Mouse (Mus musculus) heart, embryonic 11.5 days (tissue): ENCODE data around the gene Ak3. TPM values are rescaled to one million over a fixed set of nuclear protein-coding genes. Genes with fewer than 3 reads are reported as not detected.

Experiments
- ATAC-seq: fragments of 200-750 bp; cut with Nextera tagmentation; replicated peaks from 2 replicates; pipeline ENCODE4 v1.8.0; 2017; ENCODE audit warnings: moderate library complexity; ENCODE audit not compliant: insufficient number of reproducible peaks, low FRiP score, low TSS enrichment
- H3K27ac ChIP-seq: fragments of 300-500 bp; sonication (generic); 2 replicates; pipeline ENCODE4 v1.5.1; 2014; ENCODE audit warnings: mild to moderate bottlenecking, low read depth, low read length
- H3K27me3 ChIP-seq: fragments of 300-500 bp; sonication (generic); 2 replicates; pipeline ENCODE4 v1.6.1; 2014; ENCODE audit warnings: mild to moderate bottlenecking, low read length, mixed read lengths; ENCODE audit not compliant: control insufficient read depth, insufficient read depth
- H3K36me3 ChIP-seq: fragments of 300-500 bp; sonication (generic); 2 replicates; pipeline ENCODE4 v1.6.1; 2014; ENCODE audit warnings: mild to moderate bottlenecking, low read length, moderate library complexity, mixed read lengths; ENCODE audit not compliant: control insufficient read depth, insufficient read depth
- H3K4me1 ChIP-seq: fragments of 300-500 bp; sonication (generic); 2 replicates; pipeline ENCODE4 v1.6.1; 2014; ENCODE audit warnings: low read length; ENCODE audit not compliant: control insufficient read depth, insufficient read depth
- H3K4me2 ChIP-seq: fragments of 300-500 bp; sonication (generic); 2 replicates; pipeline ENCODE4 v1.6.1; 2014; ENCODE audit warnings: mild to moderate bottlenecking, moderate library complexity
- H3K4me3 ChIP-seq: fragments of 300-500 bp; sonication (generic); 2 replicates; pipeline ENCODE4 v1.5.1; 2014; ENCODE audit warnings: low read depth, low read length
- H3K9ac ChIP-seq: fragments of 300-500 bp; sonication (generic); 2 replicates; pipeline ENCODE4 v1.6.1; 2014; ENCODE audit warnings: mild to moderate bottlenecking, low read depth, low read length, moderate library complexity
- H3K9me3 ChIP-seq: fragments of 300-500 bp; sonication (generic); replicated peaks from 2 replicates; pipeline ENCODE4 v1.6.1; 2016; ENCODE audit warnings: low read length; ENCODE audit not compliant: control insufficient read depth
- WGBS: fragments of 180-500 bp; shearing (Covaris S2); extraction: QIAGEN DNeasy Blood & Tissue Kit; methylation state at CpG from one replicate; pipeline ENCODE4 v1.1.7; 2014; ENCODE audit not compliant: insufficient replicate concordance; 5-methylcytosine and 5-hydroxymethylcytosine counted together
- polyA plus RNA-seq: library from polyadenylated mRNA; unstranded; fragments of >200 nt; fragmentation: Nextera tagmentation; extraction: Ambion mirVana; gene quantifications from 2 replicates; pipeline ENCODE4 v1.2.1, GENCODE M21; 2014

The Ak3 gene
- polyA plus RNA-seq, 1 experiment from 2014 or later = 74.4 TPM

- no peaks in the 10 kb centered on the region for H3K9me3 ChIP-seq
- H3K4me1 ChIP-seq = peaks cover 8% of the 10 kb centered on the region; the same call in 1 of the 2 replicates
- WGBS = 88% methylated on average over 7 of the region's 7 CpGs
- H3K4me3 ChIP-seq = no peak overlapping the region
- H3K4me2 ChIP-seq = no peak overlapping the region
- no peak overlapping the region for H3K27ac ChIP-seq
- ATAC-seq = no peak
- peaks cover 18% of the 10 kb centered on the region for H3K36me3 ChIP-seq
- no peak overlapping the region for H3K9ac ChIP-seq
- H3K27me3 ChIP-seq = no peaks in the 10 kb centered on the region
Observed at GRCm38 (mm10) chr19:28994870-28995269, 52.9 kb downstream of the Ak3 start.

GRCm38 (mm10) chr19:28991391-28991790, 56.4 kb downstream of the Ak3 start:
- Histone ChIP-seq H3K4me3 (peak overlapping the region; percentile 77), H3K4me2 (peak overlapping the region; percentile 67), H3K9ac (peak overlapping the region; percentile 93), H3K9me3 (no peaks in the 10 kb centered on the region), H3K4me1 (peaks cover 8% of the 10 kb centered on the region; the same call in 1 of the 2 replicates), H3K27me3 (no peaks in the 10 kb centered on the region), H3K36me3 (peaks cover 16% of the 10 kb centered on the region), H3K27ac (no peak overlapping the region)
- no peak for ATAC-seq
- WGBS = 72% methylated on average over 5 of the region's 5 CpGs

GRCm38 (mm10) chr19:28990590-28991221, 57.1 kb downstream of the Ak3 start:
- H3K9me3 ChIP-seq = no peaks in the 10 kb centered on the region
- peaks cover 14% of the 10 kb centered on the region for H3K36me3 ChIP-seq
- H3K27me3 ChIP-seq = no peaks in the 10 kb centered on the region
- peak overlapping the region; percentile 92 for H3K27ac ChIP-seq
- H3K9ac ChIP-seq = peak overlapping the region; percentile 93
- under 1% methylated on average over 32 of the region's 41 CpGs for WGBS
- H3K4me2 ChIP-seq = peak overlapping the region; percentile 67
- ATAC-seq = peak; percentile 58
- peak overlapping the region; percentile 77 for H3K4me3 ChIP-seq
- peaks cover 8% of the 10 kb centered on the region; the same call in 1 of the 2 replicates for H3K4me1 ChIP-seq

GRCm38 (mm10) chr19:28990194-28990589, 57.6 kb downstream of the Ak3 start, which contains the start of gene Cdc37l1:
Gene Cdc37l1, plus strand, starts transcription at chr19:28990352.
- peak within 1 kb of the TSS; percentile 67 for H3K4me2 ChIP-seq
- peak within 1 kb of the TSS; percentile 77 for H3K4me3 ChIP-seq
- ATAC-seq = peak; percentile 98
- H3K9me3 ChIP-seq = no peaks in the 10 kb centered on the region
- H3K27ac ChIP-seq = peak within 1 kb of the TSS; percentile 92
- WGBS = under 1% methylated on average over 37 of the region's 37 CpGs
- H3K27me3 ChIP-seq = no peaks in the 10 kb centered on the region
- peak within 1 kb of the TSS; percentile 93 for H3K9ac ChIP-seq
- H3K36me3 ChIP-seq = peaks cover 11% of the 10 kb centered on the region
- peaks cover 8% of the 10 kb centered on the region; the same call in 1 of the 2 replicates for H3K4me1 ChIP-seq

- Histone ChIP-seq H3K27me3 (no peaks in the 10 kb centered on the region), H3K4me1 (peaks cover 8% of the 10 kb centered on the region; the same call in 1 of the 2 replicates), H3K9ac (peak overlapping the region; percentile 93), H3K4me3 (peak overlapping the region; percentile 77), H3K4me2 (peak overlapping the region; percentile 67), H3K36me3 (peaks cover 5% of the 10 kb centered on the region), H3K27ac (peak overlapping the region; percentile 92; the same call in 1 of the 2 replicates), H3K9me3 (no peaks in the 10 kb centered on the region)
- no peak for ATAC-seq
- 52% methylated on average over 8 of the region's 8 CpGs for WGBS
Observed at GRCm38 (mm10) chr19:28989515-28989914, 58.2 kb downstream of the Ak3 start.

- WGBS = 69% methylated on average over 7 of the region's 7 CpGs
- Histone ChIP-seq H3K4me2 (no peak overlapping the region), H3K9me3 (no peaks in the 10 kb centered on the region), H3K36me3 (no peaks in the 10 kb centered on the region), H3K27me3 (no peaks in the 10 kb centered on the region), H3K4me1 (no peaks in the 10 kb centered on the region), H3K9ac (no peak overlapping the region), H3K4me3 (no peak overlapping the region), H3K27ac (no peak overlapping the region)
- no peak for ATAC-seq
Observed at GRCm38 (mm10) chr19:28982617-28983016, 65.1 kb downstream of the Ak3 start.

GRCm38 (mm10) chr19:28974862-28975611, 72.7 kb downstream of the Ak3 start:
- H3K27me3 ChIP-seq = peaks cover 3% of the 10 kb centered on the region; the same call in 1 of the 2 replicates
- peak overlapping the region; percentile 29; the same call in 1 of the 2 replicates for H3K9ac ChIP-seq
- no peak overlapping the region for H3K27ac ChIP-seq
- no peak for ATAC-seq
- H3K9me3 ChIP-seq = no peaks in the 10 kb centered on the region
- WGBS = 16% methylated on average over 35 of the region's 35 CpGs
- H3K4me1 ChIP-seq = no peaks in the 10 kb centered on the region
- no peaks in the 10 kb centered on the region for H3K36me3 ChIP-seq
- H3K4me3 ChIP-seq = peak overlapping the region; percentile 46
- H3K4me2 ChIP-seq = peak overlapping the region; percentile 73
